Mouse (Mus musculus): ENCODE data around the gene Ralbp1. TPM values are rescaled to one million over a fixed set of nuclear protein-coding genes. Genes with fewer than 3 reads are reported as not detected.

Ralbp1 gene
- total RNA-seq, 4 experiments from 2014 or later: 52.9 to 66.9 (median 57.4) TPM

- DNase-seq (ENCODE audit: low spot score in 2 of 2): no peak
These were observed 85.1 kb downstream of the Ralbp1 start for GRCm38 (mm10) chr17:65800451-65800850.

GRCm38 (mm10) chr17:65799353-65799752 lies 86.2 kb downstream of the Ralbp1 start:
- DNase-seq (ENCODE audit: low spot score in 2 of 2): no peak

GRCm38 (mm10) chr17:65798446-65798845 lies 87.2 kb downstream of the Ralbp1 start:
- DNase-seq (ENCODE audit: low spot score in 2 of 2): no peak

Other genes starting within 250 kb of the Ralbp1 start
- not detected for gene Txndc2, start 243.6 kb downstream of the Ralbp1 start, total RNA-seq (2022)
- gene Rab31, start 113.0 kb downstream of the Ralbp1 start, total RNA-seq (2022): 10 to 100 TPM; 47.3 to 61.1 (median 52.1) TPM
- 10 to 100 TPM; 35.6 to 40.9 (median 37.7) TPM for gene Ppp4r1, start 103.2 kb downstream of the Ralbp1 start, total RNA-seq (2022)
- gene Twsg1, start 65.4 kb upstream of the Ralbp1 start, total RNA-seq (2022): 10 to 100 TPM; 28.9 to 40.8 (median 31.2) TPM
- 100 to 1,000 TPM; 198 to 247 (median 235) TPM for gene Ankrd12, start 191.3 kb upstream of the Ralbp1 start, total RNA-seq (2022)
- 100 to 1,000 TPM; 227 to 270 (median 244) TPM for gene Ndufv2, start 215.8 kb upstream of the Ralbp1 start, total RNA-seq (2022)
- gene Washc1, start 225.7 kb upstream of the Ralbp1 start, total RNA-seq (2022): 10 to 100 TPM; 41.0 to 51.1 (median 49.0) TPM
- 1 to 10 TPM in 3 of 4 experiments, under 1 TPM in 1; 0.89 to 1.9 (median 1.4) TPM for gene Ddx11, start 237.7 kb upstream of the Ralbp1 start, total RNA-seq (2022)